Mouse (Mus musculus): Measurements from ENCODE around the gene Usp38.
A peak's percentile ranks its signal among the peaks of the same experiment; 100 is the strongest.

Gene Usp38

GRCm38 (mm10) chr8:80961070-80961609 lies 53.6 kb downstream of the Usp38 start:
- DNase-seq, result no peak

GRCm38 (mm10) chr8:80959588-80960268 lies 55.0 kb downstream of the Usp38 start:
- no peak for DNase-seq

- DNase-seq, result no peak
Observed at GRCm38 (mm10) chr8:80957776-80958175, 57.0 kb downstream of the Usp38 start.

- DNase-seq, result no peak
Observed at GRCm38 (mm10) chr8:80952973-80953372, 61.8 kb downstream of the Usp38 start.

- DNase-seq, result no peak
Observed at GRCm38 (mm10) chr8:80952235-80952915, 62.4 kb downstream of the Usp38 start.

- no peak for DNase-seq
Observed at GRCm38 (mm10) chr8:80948405-80949183, 66.1 kb downstream of the Usp38 start.

GRCm38 (mm10) chr8:80943742-80944141 lies 71.0 kb downstream of the Usp38 start:
- peak; percentile 31 for DNase-seq

GRCm38 (mm10) chr8:80941621-80942020 lies 73.1 kb downstream of the Usp38 start:
- DNase-seq, result no peak

GRCm38 (mm10) chr8:80937814-80938650 lies 76.7 kb downstream of the Usp38 start:
- no peak for DNase-seq

Data from cerebellum, adult 8-10 months (tissue).